Mouse (Mus musculus) frontal cortex, postnatal 10 days (tissue): Measurements from ENCODE around the gene Foxp1.

Experiments
- DNase-seq, 2 experiments: peaks; one replicate each; pipeline ENCODE4 v3.0.0; 2022; ENCODE audit warnings: low spot score in 2 of 2, mixed read lengths in 1 of 2

The Foxp1 gene

DNA sequence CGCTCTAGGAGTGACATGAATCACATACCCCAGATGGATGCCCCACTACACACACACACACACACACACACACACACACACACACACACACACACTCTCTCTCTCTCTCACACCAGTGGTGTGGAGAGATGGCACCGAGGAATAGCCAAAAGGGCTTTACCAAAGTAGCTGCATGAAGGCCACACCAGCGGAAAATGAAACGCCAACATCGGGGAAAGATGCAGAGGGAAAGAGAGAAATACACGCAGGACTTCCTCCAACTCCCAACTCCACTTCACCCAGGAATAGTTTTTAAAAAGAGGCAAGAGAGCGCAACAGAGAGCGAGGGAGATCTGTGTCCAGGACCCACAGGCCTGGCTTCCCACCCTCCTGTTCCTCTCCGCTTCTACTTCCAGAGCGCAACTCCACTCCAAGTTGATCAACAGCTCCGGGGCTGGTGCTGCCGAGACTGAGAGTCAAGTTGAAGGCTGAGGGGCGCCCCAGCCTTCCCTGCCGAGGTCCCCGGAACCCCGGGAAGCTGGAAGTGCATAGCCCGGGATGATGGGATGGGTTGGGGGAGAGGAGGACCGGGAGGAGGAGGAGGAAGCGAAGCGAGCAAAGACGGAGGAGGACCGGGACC lies 494.9 kb downstream of the Foxp1 start:
- no peak for DNase-seq

DNA sequence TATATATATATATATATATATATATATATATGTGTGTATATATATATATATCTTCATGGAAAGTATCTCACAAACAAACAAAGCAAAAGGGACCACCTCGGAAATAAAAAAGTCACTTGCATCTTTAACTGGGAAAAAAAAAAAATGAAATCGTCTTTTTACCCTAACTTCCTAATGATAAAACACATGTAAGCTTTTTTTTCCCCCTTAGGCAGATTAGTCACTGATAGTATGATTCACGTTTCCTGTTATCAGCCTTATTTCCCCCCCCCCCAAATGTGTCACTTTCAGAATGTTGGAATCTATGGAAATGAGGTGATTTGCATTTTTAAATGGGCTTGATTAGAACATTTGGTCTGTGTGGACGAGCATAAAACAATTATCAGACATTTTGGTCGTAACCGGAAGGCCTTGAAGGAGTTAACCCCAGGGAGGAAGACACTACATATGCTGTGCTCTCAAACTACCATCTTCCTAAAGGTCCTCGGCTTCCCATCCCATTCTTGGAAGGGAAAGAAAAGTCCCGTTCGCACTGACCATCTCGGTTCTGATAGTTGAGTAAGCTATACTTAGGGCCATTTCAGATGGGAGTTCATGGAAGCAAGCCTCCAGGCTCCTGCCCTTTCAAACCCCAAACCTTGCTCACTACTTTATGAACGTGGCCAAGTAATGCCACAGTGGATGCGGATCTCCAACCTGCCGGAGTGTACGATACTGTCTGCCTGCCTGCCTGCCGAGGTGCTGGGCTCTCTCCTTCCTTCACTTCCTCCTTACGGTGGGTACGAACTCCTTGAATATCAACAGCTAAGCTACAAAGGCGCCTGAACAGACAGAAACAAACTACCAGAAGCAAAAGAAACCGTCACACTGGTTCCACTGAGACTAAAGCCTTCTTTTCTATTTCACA lies 495.6 kb downstream of the Foxp1 start:
- no peak for DNase-seq

DNA sequence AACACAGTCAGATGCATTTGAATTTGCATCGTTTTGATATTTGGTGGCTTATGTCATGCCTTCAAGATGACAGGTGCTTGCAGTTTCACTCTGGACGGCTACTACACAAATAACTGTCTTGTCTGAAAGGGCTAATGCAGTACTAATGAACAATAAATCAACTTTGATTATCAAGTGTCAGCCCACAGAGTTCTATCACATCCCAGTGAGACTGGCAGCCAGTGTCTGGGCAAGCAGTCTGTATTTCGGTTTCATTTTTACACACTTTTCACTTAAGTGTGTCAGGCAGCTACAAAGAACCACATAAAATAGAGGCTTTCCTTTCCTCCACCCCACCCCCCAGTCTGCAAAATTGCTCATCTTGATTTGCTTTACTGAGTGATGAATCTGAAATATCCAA lies 496.5 kb downstream of the Foxp1 start:
- no peak for DNase-seq

DNA sequence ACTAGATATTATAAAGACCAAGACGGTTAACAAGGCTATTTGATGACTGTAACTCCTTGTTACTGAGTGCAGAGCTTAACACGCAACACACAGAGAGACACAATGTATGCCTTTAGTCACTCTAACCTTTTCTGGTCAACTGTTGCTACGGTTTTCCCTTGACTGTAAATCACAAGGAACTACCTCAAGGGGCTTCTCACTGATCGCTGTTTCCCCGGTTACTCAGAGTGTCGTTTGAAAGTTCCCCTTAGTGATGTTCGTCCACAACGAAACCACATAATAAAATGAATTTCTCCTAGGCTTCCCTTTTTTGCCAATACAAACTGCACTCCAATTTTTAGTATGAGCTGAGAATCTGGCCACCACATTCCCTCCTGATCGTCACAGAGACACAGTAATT lies 497.9 kb downstream of the Foxp1 start:
- DNase-seq: no peak

DNA sequence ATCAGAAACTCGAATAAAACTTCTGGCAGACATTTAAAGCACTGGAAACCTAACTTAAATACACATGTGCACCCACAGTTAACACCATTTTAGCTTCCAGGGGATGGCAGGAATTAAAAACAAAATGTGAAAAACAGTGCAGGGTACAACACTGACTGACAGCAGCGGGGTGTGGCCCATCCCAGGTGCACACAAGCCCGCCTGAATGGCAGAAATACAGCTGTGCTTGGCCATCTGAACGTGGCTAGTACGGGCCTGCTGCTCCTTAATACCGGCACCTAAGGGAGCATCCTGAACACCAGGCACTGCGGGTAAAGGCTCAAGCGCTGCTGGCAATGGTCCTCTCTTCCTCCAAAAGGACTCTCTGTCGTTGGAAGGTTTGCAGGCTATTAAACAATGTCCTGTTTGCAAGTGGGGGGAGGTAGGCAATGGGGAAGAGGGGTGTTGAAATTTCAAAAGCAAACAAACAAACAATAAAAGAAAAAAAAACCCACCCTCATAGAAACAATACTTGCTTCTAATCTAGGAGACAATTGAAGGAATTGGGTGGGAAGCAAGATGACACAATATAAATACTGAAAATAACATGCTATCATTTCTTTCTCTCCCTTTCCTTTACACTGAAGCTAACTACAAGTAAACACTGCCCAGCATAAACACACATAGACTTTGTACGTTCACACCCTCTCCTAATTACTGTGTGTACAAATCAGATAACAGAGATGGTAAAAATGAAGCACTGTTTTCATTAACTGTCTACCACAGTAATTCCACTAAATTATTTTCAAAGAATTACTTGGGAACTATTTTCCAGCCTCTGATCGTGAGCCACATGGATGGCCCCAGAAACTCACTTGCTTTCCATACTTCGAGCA lies 501.7 kb downstream of the Foxp1 start:
- DNase-seq: no peak

DNA sequence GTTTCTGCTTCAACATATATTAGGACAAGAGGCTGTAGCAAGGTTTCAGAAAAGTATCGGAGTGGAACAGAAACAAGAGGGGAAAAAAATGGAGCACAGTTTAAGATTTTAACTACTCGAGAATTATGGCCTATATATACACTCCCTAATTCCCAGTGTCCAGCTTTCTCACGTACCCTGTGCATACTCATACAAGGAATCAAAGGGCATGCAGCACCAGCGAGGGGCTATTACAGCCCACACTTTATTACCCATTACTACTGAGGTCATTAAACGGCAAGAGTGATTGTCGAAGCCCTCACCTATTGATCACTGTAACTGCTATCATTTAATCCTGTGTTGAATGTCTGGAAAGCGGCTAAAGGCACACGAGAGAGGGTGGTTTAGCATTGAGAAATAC lies 502.8 kb downstream of the Foxp1 start:
- DNase-seq: no peak

DNA sequence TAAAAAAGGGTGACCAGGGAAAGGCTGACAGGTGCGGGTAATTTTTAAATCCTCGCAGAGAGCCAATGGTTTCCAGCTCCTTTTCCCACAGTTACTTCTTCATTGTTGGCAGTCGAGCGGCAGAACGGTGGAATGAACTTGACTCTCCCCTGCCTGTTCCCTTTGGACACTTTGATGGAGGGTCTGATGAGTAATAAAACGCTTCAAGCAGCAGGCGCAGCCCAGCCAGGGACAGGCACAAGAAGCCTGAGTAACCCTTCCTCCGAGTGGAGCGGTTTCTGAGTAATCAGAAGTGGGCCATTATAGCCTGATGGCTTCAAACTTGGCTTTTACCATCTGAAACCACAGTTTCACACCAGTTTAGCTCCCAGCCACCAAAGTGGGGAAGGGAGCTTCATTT lies 503.3 kb downstream of the Foxp1 start:
- DNase-seq: no peak

DNA sequence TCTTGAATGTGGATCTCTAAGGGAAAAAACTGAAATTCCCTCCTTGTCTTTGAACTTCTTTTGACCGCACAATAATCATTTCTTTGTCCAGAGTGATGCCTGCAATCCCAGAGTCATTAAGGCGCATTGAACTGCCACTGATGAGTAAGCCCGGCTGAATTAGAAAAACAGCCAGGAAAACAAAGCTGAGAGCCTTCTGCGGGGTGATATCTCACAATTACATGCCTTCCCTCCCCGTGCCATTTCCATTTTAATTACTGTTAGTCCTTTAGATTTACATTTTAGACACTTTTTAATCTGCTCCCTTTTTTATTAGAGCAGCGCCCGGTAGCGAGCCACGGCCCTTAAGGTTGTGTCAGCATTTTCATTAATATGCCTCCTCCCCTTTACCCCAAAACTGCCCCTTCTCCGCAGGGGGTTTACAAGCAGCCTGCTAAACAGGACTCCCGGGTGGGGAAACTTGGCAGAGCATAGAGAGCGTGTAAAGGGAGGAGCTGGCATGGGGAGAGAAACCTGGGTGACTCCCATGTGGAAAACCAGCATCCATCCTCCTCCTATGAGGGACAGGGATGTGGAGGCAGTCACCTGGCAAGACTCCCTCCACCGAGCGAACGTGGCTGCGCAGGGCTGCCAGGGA lies 508.5 kb downstream of the Foxp1 start:
- DNase-seq: no peak

DNA sequence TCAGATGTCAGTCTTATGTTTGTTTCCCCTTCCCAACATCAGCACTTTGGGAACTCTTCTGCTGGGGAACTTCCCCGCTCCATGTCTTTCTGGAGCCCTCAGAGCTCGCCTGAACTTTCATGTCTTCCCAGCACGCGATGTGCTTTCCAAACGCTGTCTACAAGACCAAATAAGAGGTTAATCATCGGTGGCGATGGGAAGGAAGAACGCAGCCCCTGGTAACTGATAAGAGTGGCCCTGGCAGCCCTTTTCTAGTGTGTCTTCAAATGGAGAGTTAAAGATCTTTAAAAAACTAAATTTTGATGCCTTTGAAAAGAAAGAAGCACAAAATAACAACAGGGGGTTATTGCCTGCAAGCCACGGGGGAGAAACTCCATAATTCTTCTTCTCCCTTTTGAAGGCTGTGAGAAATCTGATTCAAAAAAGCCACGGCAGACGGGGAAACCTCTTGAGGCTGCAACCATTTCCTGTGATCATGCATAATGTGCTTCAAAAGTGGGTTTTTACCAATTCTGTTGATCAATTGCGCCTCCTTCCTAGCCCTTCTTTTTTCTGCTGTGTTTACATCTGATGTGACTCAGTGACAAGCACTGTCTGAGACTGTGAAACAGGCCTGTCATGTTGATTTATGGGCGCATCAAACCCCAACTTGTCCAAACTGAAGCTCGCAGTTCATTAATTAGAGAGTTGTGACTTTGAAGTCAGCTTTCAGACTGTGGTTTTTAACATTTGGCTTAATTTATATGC lies 509.2 kb downstream of the Foxp1 start:
- no peak for DNase-seq

DNA sequence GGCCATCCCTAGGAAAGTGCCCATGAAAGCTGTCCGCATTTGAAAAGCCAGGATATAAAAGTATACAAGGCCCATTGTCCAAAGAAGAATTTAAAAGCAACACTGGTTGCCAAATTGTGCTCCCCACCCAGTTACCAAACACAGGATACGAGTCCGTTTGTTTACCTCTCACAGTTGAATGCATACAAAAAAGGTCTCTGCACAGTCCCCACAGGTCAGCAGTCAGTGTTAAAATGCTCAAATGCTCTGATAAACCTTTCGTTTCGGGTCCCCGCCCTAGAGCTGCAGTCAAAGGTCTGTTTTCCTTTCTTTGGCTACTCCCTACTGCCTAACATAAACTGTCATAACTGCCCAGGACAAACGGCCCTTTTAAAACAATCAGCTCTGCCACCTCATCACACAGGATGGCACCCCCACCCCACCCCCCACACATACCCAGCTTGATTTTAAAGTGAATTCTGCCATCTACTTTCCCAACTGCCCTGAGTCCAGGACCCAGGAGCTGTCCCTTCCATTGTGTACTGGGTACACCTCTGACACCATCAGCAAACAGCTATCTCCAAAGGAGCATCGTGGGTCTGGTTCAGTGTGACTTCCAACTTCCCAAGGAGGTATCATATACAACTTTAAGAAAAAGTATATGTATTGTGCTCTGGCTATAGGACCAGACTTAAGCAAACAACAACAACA lies 510.5 kb downstream of the Foxp1 start:
- no peak for DNase-seq

DNA sequence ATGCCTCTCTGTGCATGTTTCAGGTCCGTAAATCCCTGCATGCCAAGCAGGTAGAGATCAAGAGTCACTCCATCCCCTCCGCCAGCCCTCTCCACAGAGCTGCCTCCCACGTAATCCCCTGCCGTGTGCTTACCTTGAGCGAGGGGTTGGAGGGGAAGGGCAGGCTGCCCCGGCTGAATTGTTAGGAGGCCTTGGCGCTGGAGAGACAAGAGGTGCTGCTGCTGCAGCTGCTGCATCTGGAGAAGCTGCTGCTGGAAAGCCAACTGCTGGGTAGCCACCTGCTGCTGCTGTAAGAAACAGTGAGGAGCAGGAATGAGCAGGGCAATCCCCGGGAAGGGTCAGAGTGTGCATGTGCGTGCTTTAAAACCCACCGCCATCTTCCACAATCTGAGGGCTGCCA lies 512.8 kb downstream of the Foxp1 start:
- no peak for DNase-seq

DNA sequence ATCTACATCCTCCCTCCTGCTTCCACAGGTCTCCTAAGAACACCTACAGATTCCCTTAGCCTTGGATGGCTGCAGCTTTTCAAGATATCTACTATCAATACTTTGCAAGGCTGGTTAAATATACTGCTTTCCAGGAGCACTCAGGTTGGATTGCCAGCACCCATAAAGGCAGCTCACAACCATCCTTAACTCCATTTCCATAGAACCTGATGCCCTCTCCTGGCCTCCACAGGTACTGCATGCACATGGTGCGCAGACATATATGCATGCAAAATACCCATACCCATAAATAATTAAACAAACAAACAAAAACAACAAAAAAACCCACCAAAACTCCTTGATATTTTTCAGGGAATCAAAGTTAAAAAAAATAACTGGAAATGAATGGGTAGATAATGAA lies 514.0 kb downstream of the Foxp1 start:
- no peak for DNase-seq

DNA sequence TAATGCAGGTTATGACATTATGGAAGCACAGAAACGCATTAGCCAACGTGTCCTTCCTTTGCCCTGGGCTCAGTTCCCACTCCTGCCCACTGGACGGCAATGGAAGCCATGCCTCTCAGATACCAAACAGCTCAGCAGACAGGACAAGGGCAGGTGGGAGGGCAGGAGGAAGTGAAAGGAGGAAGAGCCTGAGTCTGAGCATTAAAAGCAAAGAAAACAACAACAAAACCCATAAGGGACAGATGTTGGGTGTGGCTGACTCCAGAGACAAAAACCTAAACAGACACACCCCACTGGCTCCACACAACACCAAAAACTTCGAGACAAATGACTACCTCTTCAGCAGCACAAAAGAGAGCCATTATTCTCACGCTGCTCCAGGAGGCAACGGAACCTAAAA lies 515.0 kb downstream of the Foxp1 start:
- DNase-seq: no peak

DNA sequence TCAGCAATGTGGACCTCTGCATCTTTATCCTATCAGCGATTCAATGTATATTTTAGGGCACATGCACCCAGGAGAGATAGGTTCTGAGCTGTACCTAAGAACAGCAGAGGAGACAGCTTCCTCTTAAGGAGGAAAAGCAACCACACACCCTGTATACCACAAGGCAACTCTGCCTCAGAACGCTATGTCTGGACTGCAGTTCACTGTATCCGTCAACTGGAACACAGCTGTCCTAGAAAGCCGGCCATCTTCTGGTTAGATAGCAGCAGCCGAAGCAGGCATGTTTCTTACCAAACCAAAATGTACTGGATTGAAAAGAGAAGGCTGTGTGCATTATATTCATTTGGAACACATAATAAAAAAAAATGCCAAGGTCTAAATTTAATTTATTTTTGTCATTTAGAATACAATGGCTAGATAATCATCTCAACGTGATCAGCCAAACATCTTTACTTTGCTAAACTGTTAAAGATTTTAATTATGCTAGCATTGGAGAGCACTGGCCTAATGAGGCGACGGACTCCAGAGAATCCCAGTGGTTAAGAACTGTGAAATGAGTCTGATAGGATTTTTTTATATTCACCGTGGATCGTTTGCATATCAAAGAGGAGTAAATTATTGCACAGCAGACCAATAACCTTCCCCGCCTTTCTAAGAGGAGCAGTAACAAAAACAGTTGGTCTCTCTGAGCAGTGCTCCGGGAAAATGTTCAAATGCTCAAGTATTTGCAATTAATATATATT lies 518.1 kb downstream of the Foxp1 start:
- no peak for DNase-seq

DNA sequence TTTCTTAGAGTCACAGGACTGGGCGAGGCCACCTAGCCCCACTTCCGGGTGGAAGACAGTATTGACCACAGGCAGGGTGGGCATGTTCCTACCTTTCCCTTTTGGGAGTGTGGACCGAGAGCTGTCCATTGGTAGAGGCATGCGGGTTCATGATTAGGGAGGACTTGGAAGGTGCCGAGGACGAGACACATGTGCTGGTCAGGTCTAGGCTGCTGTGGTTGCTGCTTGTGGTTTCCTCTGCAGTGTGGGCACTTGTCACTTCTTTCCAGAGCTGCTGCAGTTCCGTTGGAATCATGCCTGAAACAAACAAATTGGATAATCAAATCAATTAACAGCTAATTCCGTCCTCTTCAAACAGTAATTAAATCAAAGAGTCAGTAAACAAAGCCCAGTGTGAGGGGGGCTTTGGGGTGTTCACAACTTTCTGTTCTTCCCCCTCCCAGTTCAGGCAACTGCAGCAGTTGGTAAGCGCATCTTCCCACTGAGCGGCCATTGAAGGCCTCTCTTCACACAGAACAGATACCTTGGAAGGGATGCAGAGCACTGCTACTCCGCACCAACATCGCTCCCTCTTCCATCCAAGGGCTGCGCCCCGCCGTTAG lies 519.3 kb downstream of the Foxp1 start:
- no peak for DNase-seq

DNA sequence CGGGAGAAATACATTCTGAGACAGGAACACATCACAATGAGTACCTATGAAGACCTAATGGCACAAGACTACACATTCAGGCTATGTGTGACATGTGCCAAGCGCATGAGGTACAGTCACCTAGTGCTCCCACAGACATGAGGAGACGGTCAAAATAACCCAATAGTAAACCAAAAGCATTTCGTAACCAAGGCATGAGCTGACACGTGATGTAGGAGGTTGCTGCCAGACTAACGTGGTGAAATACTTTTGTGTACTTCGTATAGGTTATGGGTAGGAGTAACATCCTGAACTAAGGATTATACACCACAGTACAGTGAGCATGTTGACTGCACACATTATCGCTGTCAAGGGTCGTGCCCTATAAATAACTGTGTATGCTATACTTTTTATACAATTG lies 520.9 kb downstream of the Foxp1 start:
- no peak for DNase-seq

DNA sequence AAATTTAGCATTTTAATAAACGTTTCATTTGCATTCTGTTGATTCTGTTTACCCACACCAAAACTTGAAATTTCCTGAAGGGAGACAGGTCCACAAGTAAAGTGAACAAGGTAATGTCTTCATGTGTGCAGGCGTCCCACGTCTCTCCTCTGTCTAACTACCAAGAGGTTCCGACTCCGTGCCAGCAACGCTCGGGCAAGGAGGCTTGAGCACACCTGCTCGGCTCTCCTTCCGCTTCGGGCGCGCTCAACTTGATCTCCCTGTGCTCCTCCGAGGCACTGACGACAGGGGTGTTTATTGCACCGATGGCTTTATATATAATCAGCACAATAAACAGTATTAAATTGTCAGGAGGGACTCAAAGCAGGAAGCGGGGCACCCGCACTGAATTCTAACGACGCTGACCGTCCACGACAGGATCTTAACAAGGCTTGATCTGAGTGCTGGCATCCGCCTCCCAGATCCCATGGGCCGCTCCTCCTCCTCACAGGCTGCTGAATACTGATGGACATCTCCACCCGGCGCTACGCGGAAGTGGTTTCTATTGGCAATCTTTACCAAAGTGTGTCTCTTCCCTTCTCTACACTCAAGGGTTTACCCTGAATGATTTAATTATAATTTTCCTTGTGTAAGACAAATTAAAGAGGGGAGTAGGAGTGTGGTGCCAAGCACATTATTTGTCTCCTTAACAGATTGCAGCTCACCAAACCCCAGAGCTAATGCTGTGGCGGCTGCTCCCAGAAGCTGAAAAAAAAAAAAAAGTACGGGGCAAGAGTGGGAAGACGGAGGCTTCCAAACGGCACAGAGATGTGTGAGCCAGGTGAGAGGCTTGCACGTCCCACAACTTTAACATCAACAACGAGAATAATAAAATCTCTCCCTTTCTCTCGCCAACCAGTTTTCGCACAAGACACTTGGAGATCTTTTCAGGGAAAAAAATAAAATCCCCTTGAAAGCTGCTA lies 523.3 kb downstream of the Foxp1 start:
- peak in 1 of 2 experiments; percentile 42 for DNase-seq

DNA sequence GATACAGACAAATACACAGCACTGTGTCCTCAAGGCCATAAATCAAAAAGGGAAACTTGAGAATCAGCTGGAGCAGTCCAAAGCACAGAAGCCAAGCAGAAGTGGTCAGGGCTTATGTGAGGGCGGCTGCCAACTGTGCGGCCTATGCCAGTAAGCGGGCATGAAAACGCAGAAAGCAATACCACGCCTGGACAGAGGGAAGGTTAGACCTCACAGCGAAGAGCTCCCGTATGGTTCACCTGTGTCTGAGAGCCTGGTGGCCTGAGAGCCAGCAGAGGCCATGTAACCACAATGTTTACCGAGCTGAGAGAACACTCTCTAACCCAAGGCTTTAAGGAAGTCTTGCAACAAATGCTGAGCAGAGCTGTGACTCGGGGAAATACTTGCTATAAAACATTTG lies 524.8 kb downstream of the Foxp1 start:
- DNase-seq: no peak
